Mouse (Mus musculus): ENCODE results near the gene Csrnp3. TPM values are rescaled to one million over a fixed set of nuclear protein-coding genes. Genes with fewer than 3 reads are reported as not detected.
A peak's percentile ranks its signal among the peaks of the same experiment; 100 is the strongest.

The Csrnp3 gene
- polyA plus RNA-seq, 1 experiment from 2014 or later = 3.1 TPM

GRCm38 (mm10) chr2:65948808-65949207, 103.2 kb downstream of the Csrnp3 start:
- Histone ChIP-seq H3K9me3 (ENCODE audit: control insufficient read depth, low read length) (no peaks in the 10 kb centered on the region), H3K36me3 (ENCODE audit: control insufficient read depth, insufficient read depth, low read length) (no peaks in the 10 kb centered on the region), H3K4me3 (ENCODE audit: low read depth, low read length) (no peak overlapping the region), H3K4me1 (ENCODE audit: control insufficient read depth, insufficient read depth, low read length) (0 out of 2 replicates have a peak, but pooled peaks cover 2% of the 10 kb centered on the region), H3K4me2 (ENCODE audit: low read depth, low read length) (no peak overlapping the region), H3K27me3 (replicated peaks; ENCODE audit: control insufficient read depth, insufficient read depth, low read length) (no peaks in the 10 kb centered on the region), H3K9ac (ENCODE audit: low read depth, low read length) (no peak overlapping the region), H3K27ac (replicated peaks; ENCODE audit: low read depth, low read length) (no peak overlapping the region)
- no peak for DNase-seq (ENCODE audit: low spot score)
- ATAC-seq (ENCODE audit: low read depth) = no peak
- WGBS = 83% methylated on average over 16 of the region's 16 CpGs

- no peaks in the 10 kb centered on the region for H3K36me3 ChIP-seq (ENCODE audit: control insufficient read depth, insufficient read depth, low read length)
- H3K4me3 ChIP-seq (ENCODE audit: low read depth, low read length) = 0 out of 2 replicates have a peak overlapping the region, but pooled peaks have one; percentile 8
- ATAC-seq (ENCODE audit: low read depth) (no peak), DNase-seq (ENCODE audit: low spot score) (no peak)
- no peak overlapping the region for H3K27ac ChIP-seq (replicated peaks; ENCODE audit: low read depth, low read length)
- 59% methylated on average over 17 of the region's 17 CpGs for WGBS
- peak overlapping the region; percentile 26; the same call in 1 of the 2 replicates for H3K4me2 ChIP-seq (ENCODE audit: low read depth, low read length)
- 0 out of 2 replicates have a peak, but pooled peaks cover 5% of the 10 kb centered on the region for H3K4me1 ChIP-seq (ENCODE audit: control insufficient read depth, insufficient read depth, low read length)
- H3K27me3 ChIP-seq (replicated peaks; ENCODE audit: control insufficient read depth, insufficient read depth, low read length) = no peaks in the 10 kb centered on the region
- no peak overlapping the region for H3K9ac ChIP-seq (ENCODE audit: low read depth, low read length)
- H3K9me3 ChIP-seq (ENCODE audit: control insufficient read depth, low read length) = no peaks in the 10 kb centered on the region
Measured at GRCm38 (mm10) chr2:65953726-65954340, 108.3 kb downstream of the Csrnp3 start.

- Histone ChIP-seq H3K9me3 (ENCODE audit: control insufficient read depth, low read length) (no peaks in the 10 kb centered on the region), H3K9ac (ENCODE audit: low read depth, low read length) (no peak overlapping the region)
Measured at GRCm38 (mm10) chr2:65955804-65956203, 110.2 kb downstream of the Csrnp3 start.

DNA sequence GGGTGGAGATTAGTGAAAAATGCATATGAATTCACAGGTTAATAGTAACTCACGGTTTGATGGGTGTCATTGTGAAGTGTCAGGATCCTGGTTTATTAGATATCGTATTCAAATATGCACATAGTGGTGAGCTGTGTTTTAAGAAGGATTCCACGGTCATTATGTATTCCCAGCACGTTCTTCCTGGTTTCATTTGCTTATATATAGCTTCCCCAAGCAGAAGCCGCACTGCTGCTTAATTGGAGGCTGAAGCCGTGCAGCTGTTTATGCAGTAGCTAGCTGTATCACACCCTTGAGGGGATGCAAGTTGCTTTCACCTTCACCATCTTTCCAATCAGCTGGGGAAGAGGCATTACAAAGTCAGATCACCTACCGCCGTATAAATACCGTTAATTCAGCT, 111.2 kb downstream of the Csrnp3 start:
- Histone ChIP-seq H3K27me3 (replicated peaks; ENCODE audit: control insufficient read depth, insufficient read depth, low read length) (no peaks in the 10 kb centered on the region), H3K36me3 (ENCODE audit: control insufficient read depth, insufficient read depth, low read length) (no peaks in the 10 kb centered on the region), H3K9me3 (ENCODE audit: control insufficient read depth, low read length) (no peaks in the 10 kb centered on the region), H3K27ac (replicated peaks; ENCODE audit: low read depth, low read length) (no peak overlapping the region), H3K9ac (ENCODE audit: low read depth, low read length) (no peak overlapping the region), H3K4me1 (ENCODE audit: control insufficient read depth, insufficient read depth, low read length) (0 out of 2 replicates have a peak, but pooled peaks cover 5% of the 10 kb centered on the region), H3K4me3 (ENCODE audit: low read depth, low read length) (no peak overlapping the region), H3K4me2 (ENCODE audit: low read depth, low read length) (no peak overlapping the region)
- 79% methylated on average over 9 of the region's 9 CpGs for WGBS
- DNase-seq (ENCODE audit: low spot score) (no peak), ATAC-seq (ENCODE audit: low read depth) (no peak)

More at GRCm38 (mm10) chr2:65955804-65956203, 110.2 kb downstream of the Csrnp3 start:
- Histone ChIP-seq H3K4me3 (ENCODE audit: low read depth, low read length) (no peak overlapping the region), H3K4me1 (ENCODE audit: control insufficient read depth, insufficient read depth, low read length) (0 out of 2 replicates have a peak, but pooled peaks cover 5% of the 10 kb centered on the region), H3K36me3 (ENCODE audit: control insufficient read depth, insufficient read depth, low read length) (no peaks in the 10 kb centered on the region), H3K27ac (replicated peaks; ENCODE audit: low read depth, low read length) (no peak overlapping the region), H3K27me3 (replicated peaks; ENCODE audit: control insufficient read depth, insufficient read depth, low read length) (no peaks in the 10 kb centered on the region), H3K4me2 (ENCODE audit: low read depth, low read length) (no peak overlapping the region)
- ATAC-seq (ENCODE audit: low read depth) (no peak), DNase-seq (ENCODE audit: low spot score) (no peak)
- 88% methylated on average over 1 of the region's 1 CpGs for WGBS

GRCm38 (mm10) chr2:65963420-65963819, 117.9 kb downstream of the Csrnp3 start:
- no peak for DNase-seq (ENCODE audit: low spot score)
- no peak overlapping the region for H3K4me2 ChIP-seq (ENCODE audit: low read depth, low read length)
- H3K9ac ChIP-seq (ENCODE audit: low read depth, low read length) = no peak overlapping the region
- H3K36me3 ChIP-seq (ENCODE audit: control insufficient read depth, insufficient read depth, low read length) = no peaks in the 10 kb centered on the region
- H3K4me1 ChIP-seq (ENCODE audit: control insufficient read depth, insufficient read depth, low read length) = no peaks in the 10 kb centered on the region
- no peaks in the 10 kb centered on the region for H3K9me3 ChIP-seq (ENCODE audit: control insufficient read depth, low read length)
- H3K27me3 ChIP-seq (replicated peaks; ENCODE audit: control insufficient read depth, insufficient read depth, low read length) = no peaks in the 10 kb centered on the region
- no peak overlapping the region for H3K4me3 ChIP-seq (ENCODE audit: low read depth, low read length)
- no peak for ATAC-seq (ENCODE audit: low read depth)
- WGBS = 80% methylated on average over 4 of the region's 4 CpGs
- H3K27ac ChIP-seq (replicated peaks; ENCODE audit: low read depth, low read length) = no peak overlapping the region

DNA sequence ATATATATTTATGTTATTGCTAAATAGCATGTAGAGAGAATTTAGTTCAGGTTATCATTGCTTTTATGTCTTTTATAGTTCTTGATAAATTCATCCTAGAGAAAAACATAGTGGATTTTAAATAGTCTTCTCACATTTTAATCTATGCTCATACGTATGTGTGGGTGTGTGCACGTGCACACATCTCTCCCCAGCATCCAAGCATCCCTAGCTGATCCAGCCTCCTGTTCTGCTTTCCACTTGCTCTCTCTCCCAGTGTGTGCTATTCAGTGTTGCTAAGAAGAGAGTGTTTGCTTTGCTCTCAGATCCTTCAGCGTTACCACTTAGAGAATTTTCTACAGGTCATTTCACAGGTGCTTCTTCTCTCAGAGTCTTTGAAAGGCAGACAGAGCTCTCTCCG, 123.2 kb downstream of the Csrnp3 start:
- no peaks in the 10 kb centered on the region for H3K36me3 ChIP-seq (ENCODE audit: control insufficient read depth, insufficient read depth, low read length)
- ATAC-seq (ENCODE audit: low read depth) (no peak), DNase-seq (ENCODE audit: low spot score) (no peak)
- no peak overlapping the region for H3K27ac ChIP-seq (replicated peaks; ENCODE audit: low read depth, low read length)
- 77% methylated on average over 4 of the region's 4 CpGs for WGBS
- no peaks in the 10 kb centered on the region for H3K4me1 ChIP-seq (ENCODE audit: control insufficient read depth, insufficient read depth, low read length)
- H3K9me3 ChIP-seq (ENCODE audit: control insufficient read depth, low read length) = no peaks in the 10 kb centered on the region
- no peak overlapping the region for H3K4me3 ChIP-seq (ENCODE audit: low read depth, low read length)
- no peak overlapping the region for H3K4me2 ChIP-seq (ENCODE audit: low read depth, low read length)
- no peaks in the 10 kb centered on the region for H3K27me3 ChIP-seq (replicated peaks; ENCODE audit: control insufficient read depth, insufficient read depth, low read length)
- no peak overlapping the region for H3K9ac ChIP-seq (ENCODE audit: low read depth, low read length)

GRCm38 (mm10) chr2:65973907-65974306, 128.3 kb downstream of the Csrnp3 start:
- DNase-seq (ENCODE audit: low spot score) (no peak), ATAC-seq (ENCODE audit: low read depth) (no peak)
- H3K27ac ChIP-seq (replicated peaks; ENCODE audit: low read depth, low read length) = no peak overlapping the region
- H3K9me3 ChIP-seq (ENCODE audit: control insufficient read depth, low read length) = no peaks in the 10 kb centered on the region
- no peaks in the 10 kb centered on the region for H3K27me3 ChIP-seq (replicated peaks; ENCODE audit: control insufficient read depth, insufficient read depth, low read length)
- no peaks in the 10 kb centered on the region for H3K4me1 ChIP-seq (ENCODE audit: control insufficient read depth, insufficient read depth, low read length)
- H3K36me3 ChIP-seq (ENCODE audit: control insufficient read depth, insufficient read depth, low read length) = no peaks in the 10 kb centered on the region
- WGBS = 65% methylated on average over 4 of the region's 4 CpGs
- no peak overlapping the region for H3K9ac ChIP-seq (ENCODE audit: low read depth, low read length)
- no peak overlapping the region for H3K4me3 ChIP-seq (ENCODE audit: low read depth, low read length)
- H3K4me2 ChIP-seq (ENCODE audit: low read depth, low read length) = no peak overlapping the region

- Histone ChIP-seq H3K4me1 (ENCODE audit: control insufficient read depth, insufficient read depth, low read length) (peaks cover 6% of the 10 kb centered on the region; the same call in 1 of the 2 replicates), H3K27me3 (replicated peaks; ENCODE audit: control insufficient read depth, insufficient read depth, low read length) (no peaks in the 10 kb centered on the region), H3K9me3 (ENCODE audit: control insufficient read depth, low read length) (no peaks in the 10 kb centered on the region), H3K9ac (ENCODE audit: low read depth, low read length) (no peak overlapping the region), H3K36me3 (ENCODE audit: control insufficient read depth, insufficient read depth, low read length) (no peaks in the 10 kb centered on the region), H3K4me3 (ENCODE audit: low read depth, low read length) (no peak overlapping the region), H3K4me2 (ENCODE audit: low read depth, low read length) (no peak overlapping the region), H3K27ac (replicated peaks; ENCODE audit: low read depth, low read length) (no peak overlapping the region)
- 43% methylated on average over 5 of the region's 5 CpGs for WGBS
- ATAC-seq (ENCODE audit: low read depth) (no peak), DNase-seq (ENCODE audit: low spot score) (no peak)
Measured at GRCm38 (mm10) chr2:65975383-65975782, 129.8 kb downstream of the Csrnp3 start.

Measured in embryonic facial prominence, embryonic 14.5 days (tissue).